Mouse (Mus musculus) liver, postnatal 0 days (tissue): Measurements from ENCODE around the gene Ccdc155. TPM values are rescaled to one million over a fixed set of nuclear protein-coding genes. Genes with fewer than 3 reads are reported as not detected.

ENCODE experiments used
- ATAC-seq: fragments of 200-750 bp; cut with Nextera tagmentation; 2 replicates; pipeline ENCODE4 v1.8.0; 2017; ENCODE audit warnings: mild to moderate bottlenecking, moderate library complexity
- DNase-seq: peaks from one replicate; pipeline ENCODE4 v3.0.0-alpha.2; 2016
- H3K27ac ChIP-seq: fragments of 300-500 bp; sonication (generic); 2 replicates; pipeline ENCODE4 v1.5.1; 2014; ENCODE audit warnings: antibody characterized with exemption, moderate library complexity, mild to moderate bottlenecking, low read depth
- H3K27me3 ChIP-seq: fragments of 300-500 bp; sonication (generic); 2 replicates; pipeline ENCODE4 v1.6.1; 2014; ENCODE audit warnings: low read length, control low read depth, mixed read lengths; ENCODE audit not compliant: insufficient read depth
- H3K36me3 ChIP-seq: fragments of 300-500 bp; sonication (generic); replicated peaks from 2 replicates; pipeline ENCODE4 v1.6.1; 2014; ENCODE audit warnings: mild to moderate bottlenecking, control low read depth, low read length, moderate library complexity, mixed read lengths; ENCODE audit not compliant: insufficient read depth
- H3K4me1 ChIP-seq: fragments of 300-500 bp; sonication (generic); 2 replicates; pipeline ENCODE4 v1.6.1; 2014; ENCODE audit warnings: antibody characterized with exemption, mild to moderate bottlenecking, control low read depth; ENCODE audit not compliant: insufficient read depth
- H3K4me2 ChIP-seq: fragments of 300-500 bp; sonication (generic); 2 replicates; pipeline ENCODE4 v1.6.1; 2014; ENCODE audit warnings: low read depth, mild to moderate bottlenecking, low read length, moderate library complexity, mixed read lengths
- H3K4me3 ChIP-seq: fragments of 300-500 bp; sonication (generic); 2 replicates; pipeline ENCODE4 v1.5.1; 2014; ENCODE audit warnings: low read depth, low read length
- H3K9ac ChIP-seq: fragments of 300-500 bp; sonication (generic); replicated peaks from 2 replicates; pipeline ENCODE4 v1.6.1; 2014; ENCODE audit warnings: mild to moderate bottlenecking, moderate library complexity
- H3K9me3 ChIP-seq: fragments of 300-500 bp; sonication (generic); 2 replicates; pipeline ENCODE4 v1.6.1; 2016; ENCODE audit warnings: mild to moderate bottlenecking, control low read depth, low read length, mixed read lengths
- CTCF ChIP-seq: sonication (generic); IDR thresholded peaks from 2 replicates; pipeline ENCODE4 v1.5.1; 2016; ENCODE audit warnings: antibody characterized with exemption, low read depth
- EP300 ChIP-seq: IDR thresholded peaks from 2 replicates; pipeline ENCODE4 v1.6.1; 2016; ENCODE audit warnings: antibody characterized with exemption, low read depth, mild to moderate bottlenecking
- WGBS: fragments of 180-500 bp; shearing (Covaris S2); extraction: QIAGEN DNeasy Blood & Tissue Kit; methylation state at CpG from one replicate; pipeline ENCODE4 v1.1.7; 2014; ENCODE audit not compliant: insufficient replicate concordance; 5-methylcytosine and 5-hydroxymethylcytosine counted together
- polyA plus RNA-seq: library from polyadenylated mRNA; unstranded; fragments of >200 nt; fragmentation: Nextera tagmentation; extraction: Ambion mirVana; gene quantifications from 2 replicates; pipeline ENCODE4 v1.2.1, GENCODE M21; 2015

The Ccdc155 gene
- polyA plus RNA-seq, 1 experiment from 2014 or later = not detected

DNA sequence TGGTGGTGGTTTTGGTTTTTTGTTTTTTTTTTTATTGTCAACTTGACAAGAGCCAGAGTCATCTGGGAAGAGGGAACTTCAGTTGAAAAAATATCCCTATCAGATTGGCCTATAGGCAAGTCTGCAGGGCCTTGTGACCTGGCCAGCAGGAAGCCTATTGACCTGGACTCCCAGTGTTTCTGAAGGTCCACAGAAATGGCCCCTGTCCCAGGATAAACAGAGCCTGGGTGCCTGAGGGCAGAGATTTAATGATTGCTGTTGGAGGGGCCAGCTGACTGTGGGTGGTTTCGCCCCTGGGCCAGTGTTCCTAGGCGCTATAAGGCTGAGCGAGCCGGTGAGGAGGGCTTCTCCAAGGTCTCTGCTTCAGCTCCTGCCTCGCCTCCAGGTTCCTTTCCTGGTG lies 9.0 kb upstream of the Ccdc155 start:
- Histone ChIP-seq H3K9ac (no peak overlapping the region), H3K36me3 (0 out of 2 replicates have a peak, but pooled peaks cover 3% of the 10 kb centered on the region), H3K27ac (no peak overlapping the region), H3K27me3 (peaks cover 12% of the 10 kb centered on the region), H3K9me3 (no peaks in the 10 kb centered on the region), H3K4me2 (no peak overlapping the region), H3K4me3 (no peak overlapping the region), H3K4me1 (peaks cover 33% of the 10 kb centered on the region)
- TF ChIP-seq EP300 (peak; percentile 11; the same call in 1 of the 2 replicates), CTCF (no peak)
- DNase-seq = peak; percentile 48
- WGBS = 66% methylated on average over 5 of the region's 5 CpGs
- peak; percentile 77 for ATAC-seq

DNA sequence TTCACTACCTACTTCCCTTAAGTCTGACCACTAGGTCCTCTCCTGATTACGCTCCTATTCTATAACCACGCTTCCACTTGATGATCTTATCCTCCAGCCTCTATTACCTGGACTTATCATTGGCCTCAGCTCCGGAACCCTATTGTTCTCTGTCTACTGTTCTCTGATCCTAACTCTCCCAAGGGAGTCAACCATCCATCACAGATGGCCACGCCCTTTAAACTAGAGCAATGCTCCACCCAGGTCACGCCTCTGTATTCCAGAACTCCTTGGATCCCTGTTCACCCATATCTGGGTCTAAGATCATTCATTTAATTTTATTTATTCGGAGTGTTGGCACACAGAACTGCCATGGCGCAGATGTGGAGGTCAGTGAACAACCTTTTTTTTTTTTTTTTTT lies 7.7 kb upstream of the Ccdc155 start:
- Histone ChIP-seq H3K4me3 (no peak overlapping the region), H3K4me1 (peaks cover 32% of the 10 kb centered on the region), H3K36me3 (no peaks in the 10 kb centered on the region), H3K9ac (no peak overlapping the region), H3K4me2 (peak overlapping the region; percentile 56; the same call in 1 of the 2 replicates), H3K27ac (no peak overlapping the region), H3K27me3 (peaks cover 12% of the 10 kb centered on the region), H3K9me3 (no peaks in the 10 kb centered on the region)
- 74% methylated on average over 7 of the region's 7 CpGs for WGBS
- no peak for DNase-seq
- no peak for TF ChIP-seq EP300
- no peak for TF ChIP-seq CTCF
- no peak for ATAC-seq

DNA sequence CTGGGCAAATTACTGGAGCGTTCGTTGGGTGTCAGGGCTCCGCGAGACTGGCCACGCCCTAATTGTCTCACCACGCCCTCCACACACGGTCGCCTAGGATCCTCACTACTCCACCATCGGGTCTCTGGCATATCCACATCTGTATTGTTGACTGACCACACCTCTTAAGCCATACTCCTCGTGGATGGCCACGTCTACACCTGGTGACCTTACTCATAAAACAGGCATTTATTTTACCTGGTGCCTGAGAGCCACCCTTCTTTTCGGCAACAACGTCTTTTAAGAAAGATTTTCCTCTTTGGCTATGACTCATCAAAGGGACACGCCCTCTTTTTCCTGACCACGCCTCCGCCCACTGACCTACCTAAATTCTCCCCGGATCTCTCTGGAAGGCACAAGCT lies 7.2 kb upstream of the Ccdc155 start, which contains the start of gene Dkkl1:
Gene Dkkl1 (minus strand): TSS at position 297 of the 401 bp plus-strand sequence.
- Histone ChIP-seq H3K36me3 (no peaks in the 10 kb centered on the region), H3K27ac (no peak within 1 kb of the TSS), H3K4me2 (peak within 1 kb of the TSS; percentile 56), H3K9ac (no peak within 1 kb of the TSS), H3K27me3 (peaks cover 12% of the 10 kb centered on the region), H3K4me3 (peak within 1 kb of the TSS; percentile 25; the same call in 1 of the 2 replicates), H3K4me1 (peaks cover 28% of the 10 kb centered on the region), H3K9me3 (no peaks in the 10 kb centered on the region)
- TF ChIP-seq CTCF (no peak), EP300 (no peak)
- DNase-seq (peak; percentile 59), ATAC-seq (peak; percentile 18; the same call in 1 of the 2 replicates)
- 5% methylated on average over 17 of the region's 17 CpGs for WGBS

DNA sequence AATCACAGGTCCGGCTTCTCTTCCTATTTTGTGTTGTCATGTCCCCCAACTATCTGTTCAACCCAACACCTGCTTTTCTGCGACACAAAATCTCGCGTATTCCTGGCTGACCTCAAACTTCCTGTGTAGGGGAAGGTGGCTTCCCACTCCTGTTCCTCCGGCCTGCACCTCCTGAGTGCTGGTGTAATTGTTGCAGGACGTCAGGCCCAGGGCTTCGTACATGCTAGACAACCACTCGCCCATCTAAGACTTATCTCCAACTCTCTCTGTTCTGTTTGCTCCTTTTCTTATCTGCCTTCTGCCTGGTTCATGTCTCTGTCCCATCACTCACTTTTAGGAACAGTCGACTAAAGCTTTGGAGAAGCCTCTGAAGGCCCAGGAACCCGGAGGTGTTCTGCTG lies 6.4 kb upstream of the Ccdc155 start:
- H3K9me3 ChIP-seq = no peaks in the 10 kb centered on the region
- 27% methylated on average over 10 of the region's 10 CpGs for WGBS
- peaks cover 22% of the 10 kb centered on the region; the same call in 1 of the 2 replicates for H3K4me1 ChIP-seq
- peaks cover 11% of the 10 kb centered on the region for H3K27me3 ChIP-seq
- no peak overlapping the region for H3K9ac ChIP-seq
- DNase-seq (no peak), ATAC-seq (no peak)
- H3K4me3 ChIP-seq = no peak overlapping the region
- no peak overlapping the region for H3K27ac ChIP-seq
- H3K36me3 ChIP-seq = no peaks in the 10 kb centered on the region
- TF ChIP-seq EP300 (no peak), CTCF (no peak)
- peak overlapping the region; percentile 56 for H3K4me2 ChIP-seq

DNA sequence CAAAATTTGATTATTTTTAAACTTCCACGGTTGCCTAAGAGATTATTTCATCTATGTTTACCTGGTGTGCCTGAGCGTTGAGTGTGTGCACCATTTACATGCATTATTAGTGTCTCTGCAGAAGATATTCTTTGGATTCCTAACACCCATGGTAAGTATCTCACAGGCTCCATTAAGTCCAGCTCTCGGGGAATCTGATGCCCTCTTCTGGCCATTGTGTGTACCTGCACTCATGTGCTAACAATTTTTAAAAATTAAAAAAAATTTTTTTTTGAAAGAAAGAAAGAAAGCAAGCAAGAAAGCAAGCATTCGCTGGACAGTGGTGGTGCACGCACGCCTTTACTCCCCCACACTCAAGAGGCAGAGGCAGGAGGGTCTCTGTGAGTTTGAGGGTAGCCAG lies 3.6 kb upstream of the Ccdc155 start:
- Histone ChIP-seq H3K4me3 (no peak overlapping the region), H3K36me3 (no peaks in the 10 kb centered on the region), H3K4me2 (no peak overlapping the region), H3K9ac (no peak overlapping the region), H3K27ac (no peak overlapping the region), H3K4me1 (peaks cover 20% of the 10 kb centered on the region), H3K27me3 (peaks cover 9% of the 10 kb centered on the region), H3K9me3 (no peaks in the 10 kb centered on the region)
- TF ChIP-seq EP300 = no peak
- TF ChIP-seq CTCF = peak; percentile 30
- DNase-seq = no peak
- no peak for ATAC-seq
- 69% methylated on average over 6 of the region's 6 CpGs for WGBS

DNA sequence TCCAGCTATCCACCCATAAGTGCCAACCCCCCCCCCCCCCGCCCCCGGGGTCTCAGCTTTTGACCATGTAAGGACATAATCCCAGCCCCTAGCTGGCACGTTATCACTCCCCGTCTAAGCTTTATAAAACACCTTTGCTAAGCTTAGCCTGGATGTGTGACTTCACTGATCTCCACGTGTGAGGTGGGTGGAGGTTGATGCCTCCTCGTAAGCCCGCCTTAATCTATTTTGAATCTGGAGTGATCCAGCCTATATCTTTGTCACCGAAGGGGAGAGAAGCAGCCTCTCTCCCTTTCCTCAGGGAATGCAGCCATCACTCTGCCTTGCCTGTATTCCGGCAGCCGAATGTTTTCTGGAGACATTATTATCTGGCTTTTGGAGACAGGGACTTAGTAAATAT lies 2.0 kb downstream of the Ccdc155 start:
- ATAC-seq = no peak
- Histone ChIP-seq H3K27me3 (0 out of 2 replicates have a peak, but pooled peaks cover 5% of the 10 kb centered on the region), H3K36me3 (no peaks in the 10 kb centered on the region), H3K4me2 (no peak overlapping the region), H3K4me3 (no peak overlapping the region), H3K9me3 (no peaks in the 10 kb centered on the region), H3K4me1 (peaks cover 7% of the 10 kb centered on the region; the same call in 1 of the 2 replicates), H3K9ac (no peak overlapping the region), H3K27ac (no peak overlapping the region)
- DNase-seq = no peak
- WGBS = 51% methylated on average over 10 of the region's 10 CpGs
- TF ChIP-seq EP300 = no peak
- no peak for TF ChIP-seq CTCF
